Mouse (Mus musculus) frontal cortex, adult (tissue): ENCODE results near the gene Mrps17.
A peak's percentile ranks its signal among the peaks of the same experiment; 100 is the strongest.

ENCODE experiments used
- ATAC-seq: cut with Nextera tagmentation; 2 replicates; pipeline ENCODE4 v1.9.2; 2017; ENCODE audit warnings: mild to moderate bottlenecking, moderate library complexity, mixed read lengths; ENCODE audit not compliant: low TSS enrichment

Gene Mrps17

DNA sequence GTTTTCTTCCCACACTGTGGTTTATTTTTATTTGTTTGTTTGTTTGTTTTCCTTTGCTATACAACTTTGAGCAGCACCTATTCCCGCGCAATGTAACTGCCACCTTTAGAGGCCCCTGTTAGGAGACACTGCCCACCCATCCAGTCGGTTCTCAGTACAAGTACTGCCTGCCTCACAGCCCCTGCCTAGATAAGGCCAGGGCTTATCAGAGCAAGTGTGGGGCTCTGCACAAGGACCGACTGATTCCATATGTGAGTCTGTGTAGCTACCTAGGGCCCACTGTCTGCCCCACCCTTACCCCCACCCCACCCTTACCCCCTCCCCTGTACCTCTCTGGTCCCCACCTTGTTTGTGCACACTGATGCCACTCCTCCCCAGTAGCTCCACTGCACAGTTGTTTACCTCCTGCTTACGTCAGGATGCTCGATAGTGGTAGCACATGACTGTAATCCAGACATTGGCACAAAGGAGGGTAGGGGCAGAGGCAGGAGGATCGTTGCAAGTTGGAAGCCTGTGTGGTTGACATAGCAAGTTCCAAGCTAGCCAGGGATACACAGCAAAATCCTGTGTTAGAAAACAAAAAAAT is 27.7 kb downstream of the Mrps17 start:
- no peak for ATAC-seq

DNA sequence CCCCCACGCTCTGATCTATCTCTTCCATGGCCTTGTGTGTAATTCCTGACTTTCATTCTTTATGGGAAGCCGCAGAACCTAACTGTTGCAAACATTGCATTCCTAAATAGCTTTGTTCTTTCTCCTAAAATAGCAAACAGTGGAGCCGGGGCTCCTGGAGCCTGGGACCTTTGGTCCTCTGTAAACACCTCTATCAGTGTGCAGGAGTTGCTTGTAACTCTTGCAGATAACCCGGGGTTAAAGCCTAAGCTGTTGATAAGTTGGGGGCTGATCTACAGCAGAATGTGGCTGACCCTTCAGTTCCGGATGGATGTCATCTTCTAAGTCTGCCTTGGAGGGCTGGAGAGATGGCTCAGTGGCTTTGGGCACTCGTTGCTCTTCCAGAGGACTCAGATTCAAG is 28.8 kb downstream of the Mrps17 start:
- ATAC-seq: no peak

- no peak for ATAC-seq
Observed at GRCm38 (mm10) chr5:129756886-129757285, 41.6 kb downstream of the Mrps17 start.

- no peak for ATAC-seq
Observed at GRCm38 (mm10) chr5:129759929-129760480, 44.7 kb downstream of the Mrps17 start.

- ATAC-seq: peak; percentile 70
Observed at GRCm38 (mm10) chr5:129761865-129762540, 46.7 kb downstream of the Mrps17 start.

DNA sequence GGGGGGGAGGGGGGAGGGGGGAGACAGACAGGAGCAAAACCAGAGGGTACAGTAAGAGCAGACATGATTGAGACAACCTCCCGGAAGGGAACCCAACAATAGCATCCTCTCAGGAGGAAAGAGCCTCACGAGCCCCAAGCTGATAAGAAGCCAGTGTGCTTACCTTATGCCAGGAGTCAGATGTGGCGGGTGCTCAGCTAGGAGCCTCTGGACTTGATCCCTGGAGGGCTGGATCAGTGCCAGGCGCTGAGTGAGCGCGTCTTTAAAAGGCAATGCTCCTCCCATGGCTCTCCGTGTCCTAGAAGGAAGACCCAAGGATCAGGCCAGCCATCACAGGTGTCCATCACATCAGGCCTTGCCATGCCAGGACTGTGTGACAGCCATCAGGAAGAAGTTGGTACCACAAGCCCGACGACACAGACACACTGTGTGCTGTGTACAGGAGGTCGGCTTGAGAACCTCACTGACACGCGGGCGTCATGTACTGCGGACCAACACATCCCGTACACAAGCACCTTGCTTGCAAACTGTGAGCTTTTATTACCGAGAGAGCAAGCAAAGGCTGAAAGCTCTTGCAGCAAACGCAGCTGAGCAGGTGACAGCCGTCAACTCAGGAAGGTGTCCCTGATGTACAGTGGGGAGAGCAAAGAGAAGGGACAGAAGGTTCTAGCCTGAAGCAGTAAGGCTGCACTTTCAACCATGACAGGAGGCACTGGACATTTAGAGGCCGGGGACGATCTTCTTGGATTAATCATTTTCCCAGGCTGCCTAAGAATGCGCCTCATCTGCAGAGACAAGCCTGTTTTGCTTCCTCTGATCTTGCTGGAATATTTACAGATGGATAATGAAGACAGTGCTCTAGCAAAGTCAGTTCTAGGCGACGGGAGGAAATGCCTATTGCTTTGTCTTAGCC is 55.4 kb downstream of the Mrps17 start:
- no peak for ATAC-seq
